Mouse (Mus musculus) heart, postnatal 25 days (tissue): ENCODE data around the gene Bend5. TPM values are rescaled to one million over a fixed set of nuclear protein-coding genes. Genes with fewer than 3 reads are reported as not detected.

Source experiments
- DNase-seq: peaks from one replicate; pipeline ENCODE4 v3.0.0; 2022; ENCODE audit warnings: low spot score
- intact Hi-C: fragments of 180-260 bp; cut with DNase I; formaldehyde crosslinking; loops from one replicate; pipeline ENCODE4 v1.15.1; 2025
- total RNA-seq, 2 experiments: library from RNA; stranded (reverse); gene quantifications; 2 replicates each; pipeline ENCODE4 v1.2.3; 2021

Gene Bend5
- total RNA-seq, 2 experiments from 2014 or later, result 5.1 to 6.3 TPM

- intact Hi-C loops, result no loop called here
- no peak for DNase-seq
These were observed 60.7 kb downstream of the Bend5 start for GRCm38 (mm10) chr4:111475374-111475971.

DNA sequence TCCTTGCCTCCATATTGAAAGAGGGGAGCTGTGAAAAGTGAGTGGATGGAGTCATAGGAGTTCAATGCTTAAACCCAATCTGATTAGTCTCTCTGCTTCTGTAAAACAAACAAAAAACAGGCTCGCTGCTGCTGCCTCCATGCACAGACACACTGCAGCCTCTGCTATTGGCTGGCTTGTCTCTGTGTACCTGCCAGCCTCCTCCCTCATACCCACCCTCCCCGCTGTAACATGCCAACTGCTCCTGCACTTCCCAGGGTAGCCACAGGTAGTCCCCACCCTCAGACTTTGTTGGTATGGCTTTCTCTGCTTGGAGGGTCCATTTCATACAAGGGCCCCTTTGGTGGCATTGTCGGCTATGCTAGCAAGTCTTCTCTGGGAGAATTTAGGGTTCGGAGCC, 62.7 kb downstream of the Bend5 start:
- intact Hi-C loops, result no loop called here
- no peak for DNase-seq

DNA sequence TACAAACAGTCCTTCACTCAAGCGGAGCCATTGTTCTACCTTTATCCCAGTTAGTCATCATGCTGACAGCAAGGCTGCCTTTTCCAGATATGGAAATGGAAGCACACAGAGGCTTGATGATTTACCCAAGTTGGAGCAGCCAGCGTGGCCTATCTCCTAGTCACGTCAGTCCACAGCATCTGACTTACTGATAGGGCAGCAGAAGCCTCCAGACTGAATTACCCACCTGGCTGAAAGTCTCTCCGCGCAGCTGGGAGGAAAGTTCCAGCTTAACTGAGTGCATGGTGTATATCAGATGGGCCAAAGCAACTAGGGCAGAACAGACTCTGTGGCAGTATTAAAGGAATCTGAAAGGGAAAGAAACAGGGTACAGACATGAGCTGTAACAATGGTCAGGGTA, 68.7 kb downstream of the Bend5 start:
- no peak for DNase-seq
- intact Hi-C loops, result no loop called here

DNA sequence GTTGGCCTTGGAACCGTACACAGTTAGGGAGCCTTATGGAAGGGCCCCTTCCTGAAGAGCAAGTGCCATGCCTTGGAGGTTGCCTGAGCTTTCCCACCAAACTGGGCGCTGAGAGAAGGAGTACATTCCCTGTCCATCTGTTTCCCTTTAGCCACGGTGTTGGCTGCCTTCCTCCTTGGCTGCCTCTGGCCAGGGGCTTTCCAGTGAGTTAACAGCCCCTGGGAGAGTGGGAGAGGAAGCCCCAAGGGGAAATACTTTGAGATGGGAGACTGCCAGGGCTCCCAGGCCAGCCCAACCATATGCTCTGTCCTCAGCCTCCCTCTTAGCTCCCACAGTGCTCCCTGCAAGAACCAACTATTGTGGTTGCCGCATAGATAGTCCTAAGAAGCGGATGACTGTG, 70.4 kb downstream of the Bend5 start:
- peak; percentile 8 for DNase-seq
- intact Hi-C loops, result no loop called here

GRCm38 (mm10) chr4:111486187-111486586, 71.4 kb downstream of the Bend5 start:
- intact Hi-C loops, result no loop called here
- no peak for DNase-seq

DNA sequence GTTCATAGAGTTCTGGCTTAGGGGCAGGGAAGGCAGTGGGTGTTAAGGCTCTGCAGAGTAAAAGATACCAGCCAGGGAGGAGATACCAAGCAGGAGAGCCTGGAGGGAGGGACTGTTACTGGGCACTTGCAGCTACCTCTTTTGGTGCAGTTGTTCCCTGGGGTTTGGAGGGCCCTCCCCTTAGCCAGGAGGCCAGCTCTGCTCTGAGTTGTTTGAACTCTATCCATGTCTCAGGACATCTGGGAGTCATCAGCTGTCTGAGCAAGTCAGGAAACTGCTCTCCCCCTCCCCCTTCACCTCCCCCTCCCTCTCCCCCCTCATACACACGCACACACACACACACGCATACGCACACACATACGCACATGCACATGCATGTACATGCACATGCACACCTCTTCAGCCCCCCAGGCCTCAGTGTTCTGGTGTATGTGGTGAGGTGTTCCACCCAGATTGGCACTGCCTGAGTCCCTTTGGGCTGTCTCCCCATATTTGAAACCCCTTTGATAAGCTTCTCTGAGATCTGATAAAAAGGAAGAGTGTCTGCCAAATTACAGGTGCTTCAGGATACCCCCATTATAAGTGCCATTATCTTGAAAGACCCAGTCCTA, 72.5 kb downstream of the Bend5 start:
- DNase-seq, result no peak
- intact Hi-C loops, result no loop called here

- intact Hi-C loops, result loop anchor here (2.0 to 5.0 kb wide), 2 partner anchors 77 to 165 kb away; partner anchors contain the start of gene Bend5
- DNase-seq, result no peak
These were observed 79.1 kb downstream of the Bend5 start for GRCm38 (mm10) chr4:111493750-111494404.

DNA sequence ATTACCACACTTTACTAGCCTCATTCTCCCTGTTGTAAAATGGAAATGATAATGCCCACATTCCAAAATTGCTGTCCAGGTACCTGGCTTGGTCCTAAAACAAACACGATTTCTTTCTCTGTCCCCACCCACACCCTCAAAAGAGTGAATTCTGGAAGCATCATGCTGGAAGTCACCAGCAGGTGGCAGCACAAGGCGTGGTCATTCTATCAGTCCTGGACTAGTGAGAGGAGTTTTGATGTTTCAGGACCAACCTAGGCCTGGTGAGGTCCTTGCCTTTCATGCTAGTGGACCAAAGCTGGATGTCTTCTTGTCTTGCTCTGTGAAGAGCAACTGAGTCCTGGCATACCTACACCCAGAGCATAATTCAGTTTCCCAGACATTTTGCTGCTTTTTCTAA, 81.1 kb downstream of the Bend5 start:
- intact Hi-C loops, result loop anchor here (1.0 kb wide), 1 partner anchor 130 kb away; no protein-coding TSS in a partner anchor
- peak; percentile 30 for DNase-seq

DNA sequence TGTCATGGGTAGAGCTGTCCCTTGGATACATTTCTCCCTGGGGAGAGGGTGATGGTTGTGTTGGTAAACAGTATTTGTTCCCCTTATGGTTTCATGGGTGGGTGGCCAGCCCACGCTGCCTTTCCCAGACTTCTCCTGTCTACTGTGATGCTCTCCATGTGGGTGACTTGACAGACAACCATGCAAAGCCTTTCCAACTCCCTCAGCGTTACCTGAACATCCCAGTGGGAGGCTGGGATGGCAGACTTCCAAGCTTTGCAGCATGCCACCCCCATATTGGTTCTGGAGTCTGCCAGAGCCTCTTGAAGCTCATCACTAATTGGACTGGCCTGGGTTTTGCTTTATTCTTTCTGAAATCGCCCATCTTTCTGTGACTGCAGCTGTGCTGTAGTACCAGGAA, 83.9 kb downstream of the Bend5 start:
- no peak for DNase-seq
- intact Hi-C loops, result no loop called here

GRCm38 (mm10) chr4:111501441-111501840, 86.6 kb downstream of the Bend5 start:
- no peak for DNase-seq
- intact Hi-C loops, result no loop called here

DNA sequence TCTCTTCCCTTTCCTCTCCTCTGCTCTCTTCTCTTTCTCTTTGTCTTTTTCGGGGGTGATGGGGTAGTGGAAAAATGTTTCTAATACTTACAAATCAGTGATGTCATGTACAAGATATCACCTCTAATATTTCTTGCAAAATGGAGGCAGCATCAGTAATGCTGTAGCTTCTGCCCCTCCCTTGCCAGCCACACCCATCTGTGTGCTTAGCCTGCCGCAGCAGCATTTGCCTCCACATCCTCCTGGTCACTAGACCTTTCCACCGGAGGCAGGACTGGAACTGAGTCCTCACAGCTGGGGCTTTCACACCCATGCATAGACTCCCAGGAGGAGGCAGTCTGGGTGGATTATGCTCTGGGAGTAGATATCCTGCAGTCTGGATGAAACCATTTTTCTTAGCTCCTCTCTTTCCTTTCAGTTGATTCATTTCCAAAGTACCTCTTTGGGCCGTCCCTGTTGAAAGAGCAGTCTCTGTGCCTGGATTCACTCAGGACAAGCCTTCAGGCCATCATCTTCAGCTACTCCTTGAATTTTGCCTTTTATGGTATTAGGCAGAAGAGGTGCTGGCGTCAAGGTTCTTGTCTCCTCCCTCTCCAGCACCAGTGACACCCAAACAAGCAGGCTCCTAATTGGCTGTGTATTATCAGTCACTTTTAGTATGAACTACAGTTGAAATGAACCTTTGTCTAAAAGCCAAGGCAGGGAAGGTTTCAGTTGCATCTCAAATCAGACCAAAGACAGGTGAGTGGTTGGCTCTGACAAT, 88.3 kb downstream of the Bend5 start:
- intact Hi-C loops, result no loop called here

DNA sequence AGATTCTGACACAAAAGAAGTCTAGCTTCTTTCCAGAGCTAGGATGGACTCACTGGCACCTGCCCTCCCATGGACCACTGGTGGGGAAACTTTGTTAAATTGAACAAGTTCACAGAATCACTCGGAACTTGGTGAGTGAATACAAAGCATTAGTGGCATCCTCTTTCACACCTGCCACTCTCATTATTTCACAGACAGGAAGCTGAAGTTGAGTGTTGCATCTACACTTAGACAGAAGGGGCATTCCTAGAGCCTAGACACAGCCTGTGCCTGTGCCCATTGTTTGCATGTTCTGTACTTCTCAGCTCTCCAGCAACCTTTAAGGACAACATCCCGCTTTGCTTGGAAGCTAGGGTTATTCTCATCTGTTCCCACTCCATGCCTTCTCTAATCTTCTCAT, 90.1 kb downstream of the Bend5 start:
- no peak for DNase-seq
- intact Hi-C loops, result no loop called here

More for the DNA sequence above, 88.3 kb downstream of the Bend5 start:
- no peak for DNase-seq
